Mouse (Mus musculus): ENCODE data around the gene Mrps18a. TPM values are rescaled to one million over a fixed set of nuclear protein-coding genes. Genes with fewer than 3 reads are reported as not detected.

Mrps18a gene
- total RNA-seq, 1 experiment from 2014 or later = 41.5 TPM

DNA sequence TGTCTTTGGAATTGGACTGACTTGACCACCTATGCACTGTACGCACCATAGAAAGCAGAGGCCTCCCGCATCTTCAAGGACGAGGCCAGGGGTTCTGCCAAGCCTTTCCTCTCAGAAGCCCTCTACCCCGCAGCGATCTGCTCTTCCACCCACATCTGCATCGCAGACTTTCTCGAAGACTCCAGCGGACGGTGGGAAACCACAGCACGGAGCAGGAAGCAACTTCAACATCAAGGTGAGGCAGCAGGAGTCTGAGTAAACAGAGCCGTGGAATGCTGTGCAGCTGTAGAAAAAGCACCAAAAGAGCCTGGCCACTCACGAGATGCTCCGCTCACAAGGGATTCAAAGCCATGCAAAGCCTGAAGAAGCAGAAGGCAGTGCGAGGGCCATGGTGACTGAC, 18.9 kb upstream of the Mrps18a start:
- no peak for ATAC-seq (replicated peaks; ENCODE audit: low read depth, poor library complexity, severe bottlenecking)

GRCm38 (mm10) chr17:46098525-46098924, 12.3 kb upstream of the Mrps18a start:
- ATAC-seq (replicated peaks; ENCODE audit: low read depth, poor library complexity, severe bottlenecking) = no peak

DNA sequence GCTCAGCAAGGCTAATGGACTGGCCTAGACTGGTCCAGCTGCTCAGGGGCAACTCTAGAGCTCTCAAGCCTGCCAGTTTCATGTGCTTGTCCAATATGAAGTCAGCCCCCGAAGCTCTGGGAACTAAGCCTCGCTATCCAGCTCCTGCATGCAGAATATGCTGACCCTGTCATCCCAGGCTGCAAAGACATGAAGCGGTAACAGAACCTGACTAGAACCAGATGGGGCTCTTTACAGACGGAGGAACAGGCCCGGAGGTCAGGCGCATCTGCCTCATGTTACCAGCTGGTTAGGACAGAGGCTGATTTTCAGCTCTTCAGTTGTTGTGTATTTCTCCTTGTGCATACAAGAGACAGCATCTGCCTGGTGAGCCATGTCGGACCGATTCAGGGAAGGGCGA, 8.9 kb upstream of the Mrps18a start:
- ATAC-seq (replicated peaks; ENCODE audit: low read depth, poor library complexity, severe bottlenecking) = no peak

DNA sequence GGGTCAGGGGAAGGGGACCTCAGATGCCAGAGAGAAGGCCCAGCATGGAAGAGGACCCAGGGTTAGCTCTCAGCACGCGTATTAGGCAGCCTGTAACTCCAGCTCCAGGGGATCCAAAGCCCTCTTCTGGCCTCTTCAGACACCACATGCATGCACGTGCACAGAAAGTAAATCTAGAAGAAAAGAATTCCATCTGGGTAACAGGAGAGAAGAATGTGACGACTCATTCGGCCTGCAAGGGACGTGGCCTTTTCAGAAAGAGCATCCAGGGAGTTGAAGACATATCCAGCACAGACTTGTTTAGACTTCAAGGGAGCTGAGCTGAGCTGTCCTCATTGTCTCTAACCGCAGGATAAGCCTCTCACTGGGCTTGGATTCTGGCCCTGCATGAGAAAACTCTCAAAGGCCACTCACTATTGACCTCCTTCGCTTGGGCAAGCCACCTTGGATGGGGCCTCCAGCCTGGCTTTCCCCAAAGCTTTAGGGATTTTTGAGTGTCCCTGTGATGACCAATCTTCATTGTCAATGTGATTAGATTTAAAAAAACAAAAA, 8.1 kb upstream of the Mrps18a start:
- ATAC-seq (replicated peaks; ENCODE audit: low read depth, poor library complexity, severe bottlenecking) = no peak

- ATAC-seq (replicated peaks; ENCODE audit: low read depth, poor library complexity, severe bottlenecking) = peak; percentile 86
These were observed 6.3 kb upstream of the Mrps18a start for GRCm38 (mm10) chr17:46104487-46104886.

DNA sequence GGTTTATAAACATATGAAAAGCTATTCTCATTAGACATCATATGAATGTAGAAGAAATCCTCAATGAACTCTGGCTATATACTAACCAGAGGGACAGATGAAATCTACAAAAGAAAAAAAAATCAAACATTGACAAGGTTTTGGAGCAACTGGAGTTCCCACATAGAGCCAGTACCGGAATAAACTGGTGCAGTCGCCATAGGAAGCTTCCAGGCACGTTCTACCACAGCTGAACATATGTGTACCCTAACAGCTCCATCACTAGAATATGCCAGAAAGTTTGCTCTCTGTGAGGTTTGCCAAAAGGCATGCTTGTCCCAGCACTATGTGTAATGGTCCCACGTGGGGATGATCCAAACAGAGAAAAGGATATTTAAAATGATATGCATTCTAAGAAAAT, 2.5 kb upstream of the Mrps18a start:
- ATAC-seq (replicated peaks; ENCODE audit: low read depth, poor library complexity, severe bottlenecking) = no peak

DNA sequence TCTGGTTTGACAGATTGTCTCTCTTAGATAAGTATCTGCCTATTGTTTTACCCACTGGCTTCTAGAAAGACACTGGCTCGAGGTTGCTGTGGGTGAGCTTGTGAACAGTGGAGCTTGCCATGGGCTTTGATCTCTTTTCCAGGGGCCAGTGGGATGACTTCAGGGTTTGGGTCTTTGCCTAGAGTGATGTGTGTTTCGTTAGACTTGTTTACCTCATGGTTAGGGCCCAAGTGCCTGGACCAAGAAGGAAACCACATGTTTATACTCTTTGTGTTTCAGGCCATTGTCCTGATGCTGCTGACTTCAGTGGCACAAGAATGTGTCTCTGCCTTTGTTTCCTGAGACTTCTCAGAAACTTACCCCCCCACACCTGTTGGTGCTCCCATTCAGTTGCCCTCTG, 4.7 kb downstream of the Mrps18a start:
- no peak for ATAC-seq (replicated peaks; ENCODE audit: low read depth, poor library complexity, severe bottlenecking)

- ATAC-seq (replicated peaks; ENCODE audit: low read depth, poor library complexity, severe bottlenecking) = no peak
These were observed 5.4 kb downstream of the Mrps18a start for GRCm38 (mm10) chr17:46116138-46116537.

DNA sequence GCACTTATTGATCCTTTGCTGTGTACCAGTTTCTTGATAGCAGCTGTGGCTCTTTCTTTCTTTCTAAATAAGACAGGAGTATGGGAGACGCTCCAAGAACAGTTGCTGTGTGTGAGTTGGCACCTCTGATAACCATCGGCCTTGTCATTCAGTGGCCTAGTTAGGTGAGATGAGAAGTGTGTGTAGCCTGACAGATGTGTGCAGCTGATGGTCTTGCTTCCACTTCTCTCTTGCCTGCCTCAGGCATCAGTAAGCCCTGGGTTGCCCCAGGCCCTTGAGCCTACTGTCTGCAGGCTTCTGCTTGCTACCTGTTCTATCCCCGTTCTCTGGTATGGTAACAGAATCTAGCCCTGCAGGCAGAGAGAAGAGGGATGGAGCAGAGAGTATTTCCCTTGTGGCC, 6.1 kb downstream of the Mrps18a start:
- ATAC-seq (replicated peaks; ENCODE audit: low read depth, poor library complexity, severe bottlenecking) = no peak

- ATAC-seq (replicated peaks; ENCODE audit: low read depth, poor library complexity, severe bottlenecking) = no peak
These were observed 7.0 kb downstream of the Mrps18a start for GRCm38 (mm10) chr17:46117623-46118422.

DNA sequence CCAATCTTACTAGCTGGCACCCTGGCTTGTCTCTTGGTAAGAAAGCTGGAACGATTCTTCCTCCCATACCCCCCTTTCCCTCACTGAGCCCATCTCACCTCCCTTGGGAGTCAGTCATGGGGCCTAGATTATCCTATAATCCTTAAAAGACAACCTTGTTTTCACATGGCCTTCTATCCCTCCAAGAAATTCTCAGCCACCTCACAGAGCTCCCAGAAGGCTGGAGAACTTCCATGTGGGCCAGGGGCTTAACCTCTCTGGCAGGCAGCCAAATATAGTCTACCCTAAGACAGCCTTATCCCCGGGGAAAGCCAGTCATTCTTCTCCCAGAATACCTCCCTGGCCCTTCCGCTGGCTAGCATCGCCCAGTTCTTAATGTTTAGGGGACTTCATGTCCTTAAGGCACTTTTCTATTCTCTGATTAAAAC, 7.7 kb downstream of the Mrps18a start:
- no peak for ATAC-seq (replicated peaks; ENCODE audit: low read depth, poor library complexity, severe bottlenecking)

DNA sequence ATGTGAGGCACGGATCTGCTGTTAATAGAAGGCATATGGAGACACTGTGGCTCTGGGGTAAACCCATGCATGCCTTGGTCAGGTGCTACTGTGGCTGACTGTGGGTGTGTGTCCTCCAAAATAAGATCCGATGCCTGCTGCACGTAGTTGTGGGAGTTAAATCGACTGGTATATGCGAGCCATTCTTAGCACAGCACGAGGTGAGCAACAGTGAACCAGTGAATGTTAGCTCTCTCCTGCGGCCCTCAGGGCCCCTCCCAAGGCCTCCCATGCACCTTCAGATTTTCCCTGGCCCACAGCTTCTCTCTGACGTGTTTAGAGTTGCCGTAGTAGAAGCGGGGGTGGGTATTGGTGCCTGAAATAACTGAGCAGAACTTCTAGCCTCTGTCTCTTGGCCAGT, 8.9 kb downstream of the Mrps18a start:
- ATAC-seq (replicated peaks; ENCODE audit: low read depth, poor library complexity, severe bottlenecking) = no peak

DNA sequence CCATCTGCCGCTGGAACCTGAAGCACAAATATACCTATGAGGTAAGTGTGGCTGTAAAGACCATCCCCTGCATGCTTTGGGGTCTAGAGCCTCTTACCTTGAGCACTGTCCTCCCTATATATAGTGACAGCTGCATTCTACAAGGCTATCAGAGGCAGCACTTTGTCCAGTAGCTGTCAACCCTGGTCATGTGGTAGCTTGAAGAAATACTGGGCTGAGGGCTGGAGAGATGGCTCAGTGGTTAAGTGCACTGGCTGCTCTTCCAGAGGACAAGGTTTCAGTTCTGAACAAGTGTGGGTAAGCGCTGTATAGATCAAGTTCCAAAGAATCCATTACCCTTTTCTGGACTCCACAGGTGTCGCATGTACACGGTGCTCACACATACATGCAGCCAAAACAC, 12.0 kb downstream of the Mrps18a start:
- ATAC-seq (replicated peaks; ENCODE audit: low read depth, poor library complexity, severe bottlenecking) = no peak

GRCm38 (mm10) chr17:46123285-46123684, 12.5 kb downstream of the Mrps18a start:
- no peak for ATAC-seq (replicated peaks; ENCODE audit: low read depth, poor library complexity, severe bottlenecking)

- no peak for ATAC-seq (replicated peaks; ENCODE audit: low read depth, poor library complexity, severe bottlenecking)
These were observed 13.3 kb downstream of the Mrps18a start for GRCm38 (mm10) chr17:46123953-46124700.

- no peak for ATAC-seq (replicated peaks; ENCODE audit: low read depth, poor library complexity, severe bottlenecking)
These were observed 15.8 kb downstream of the Mrps18a start for GRCm38 (mm10) chr17:46126608-46127007.

- ATAC-seq (replicated peaks; ENCODE audit: low read depth, poor library complexity, severe bottlenecking) = no peak
These were observed 17.2 kb downstream of the Mrps18a start for GRCm38 (mm10) chr17:46127814-46128493.

DNA sequence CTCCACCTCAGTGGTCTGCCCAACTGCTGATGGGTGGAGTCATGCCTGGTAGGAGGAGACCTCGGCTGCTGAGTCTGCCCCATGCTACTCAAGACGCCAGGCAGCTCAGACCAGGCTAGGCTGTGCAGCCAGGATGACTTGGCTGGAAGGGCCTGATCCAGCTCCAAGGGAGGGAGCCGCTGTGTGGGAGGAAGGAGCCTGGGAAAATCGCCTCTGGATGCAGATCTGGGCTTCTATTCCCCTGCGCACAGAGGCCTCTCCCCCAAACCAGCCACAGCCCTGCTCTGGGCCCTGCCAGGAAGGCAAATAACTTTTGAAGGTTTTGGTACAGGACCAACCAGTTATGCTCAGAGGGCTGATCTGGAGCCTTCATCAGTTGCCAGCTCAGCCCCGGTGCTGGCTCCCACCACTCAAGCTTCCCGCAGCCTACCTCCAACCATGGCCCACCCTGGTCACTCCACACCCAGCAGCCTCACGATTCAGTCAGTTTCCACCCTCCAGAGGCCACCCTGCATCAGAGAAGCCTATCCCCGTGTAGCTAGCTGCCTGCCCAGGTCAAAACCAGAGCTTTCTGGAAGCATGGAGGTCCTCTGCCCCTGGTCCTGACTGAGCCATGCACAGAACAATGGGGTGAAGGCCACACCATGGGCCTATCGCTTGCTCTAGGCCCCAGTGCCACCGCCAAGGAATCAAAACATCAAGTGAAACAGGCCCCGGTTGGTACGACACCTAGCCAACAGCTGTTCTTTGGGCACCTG, 19.1 kb downstream of the Mrps18a start:
- no peak for ATAC-seq (replicated peaks; ENCODE audit: low read depth, poor library complexity, severe bottlenecking)

- ATAC-seq (replicated peaks; ENCODE audit: low read depth, poor library complexity, severe bottlenecking) = peak; percentile 58
These were observed 21.4 kb downstream of the Mrps18a start for GRCm38 (mm10) chr17:46132058-46132718.

Data from common myeloid progenitor, adult 5-6 weeks (primary cell).